Mouse (Mus musculus) megakaryocyte, embryonic 14.5 days (primary cell): ENCODE measurements at regions not wholly inside any gene's neighbourhood (a gene's known extent, or its start where the extent isn't known, plus 50 kb on each side); places are given as distances from the start of the nearest gene placed in this dataset.

Source experiments
- FLI1 ChIP-seq: IDR thresholded peaks from 2 replicates; pipeline ENCODE4 v1.6.1; 2012; ENCODE audit warnings: low read length, inconsistent platforms, mixed read lengths
- GATA1 ChIP-seq: IDR thresholded peaks from 3 replicates; pipeline ENCODE4 v1.6.1; 2012; ENCODE audit warnings: mixed read lengths, low read length, inconsistent platforms, borderline replicate concordance

- TF ChIP-seq GATA1, result no peak
- TF ChIP-seq FLI1, result no peak
Measured at GRCm38 (mm10) chr1:73348476-73348875, 332.8 kb upstream of the Tnp1 start.
